Mouse (Mus musculus) liver, embryonic 14.5 days (tissue): Measurements from ENCODE around the gene Mau2. TPM values are rescaled to one million over a fixed set of nuclear protein-coding genes. Genes with fewer than 3 reads are reported as not detected.

ENCODE experiments used
- ATAC-seq: fragments of 200-750 bp; cut with Nextera tagmentation; 2 replicates; pipeline ENCODE4 v1.8.0; 2017; ENCODE audit warnings: moderate number of reproducible peaks, mild to moderate bottlenecking, moderate library complexity; ENCODE audit not compliant: insufficient read depth
- DNase-seq, 3 experiments: peaks; one replicate each; pipeline ENCODE4 v3.0.0-alpha.2; 2012 to 2013; ENCODE audit warnings: low read depth in 3 of 3, low spot score in 3 of 3
- H3K27ac ChIP-seq: fragments of 300-500 bp; sonication (generic); 2 replicates; pipeline ENCODE4 v1.5.1; 2014; ENCODE audit warnings: moderate library complexity, mild to moderate bottlenecking, control low read depth, inconsistent platforms
- H3K27me3 ChIP-seq: fragments of 300-500 bp; sonication (generic); 2 replicates; pipeline ENCODE4 v1.6.1; 2014; ENCODE audit warnings: mild to moderate bottlenecking, low read length, moderate library complexity; ENCODE audit not compliant: control insufficient read depth, insufficient read depth
- H3K36me3 ChIP-seq: fragments of 300-500 bp; sonication (generic); replicated peaks from 2 replicates; pipeline ENCODE4 v1.6.1; 2014; ENCODE audit warnings: low read depth; ENCODE audit not compliant: control insufficient read depth, insufficient read depth
- H3K4me1 ChIP-seq, 2 experiments: fragments of 200-500 bp in 1 of 2; fragments of 300-500 bp in 1 of 2; sonication (generic) in 1 of 2; replicated peaks; 2 replicates each; pipeline ENCODE4 v1.6.1; 2012 to 2014; ENCODE audit warnings: antibody characterized with exemption in 1 of 2, inconsistent platforms in 1 of 2, low read length in 1 of 2; ENCODE audit not compliant: control insufficient read depth in 2 of 2, insufficient read depth in 2 of 2
- H3K4me2 ChIP-seq: fragments of 300-500 bp; sonication (generic); 2 replicates; pipeline ENCODE4 v1.6.1; 2014; ENCODE audit warnings: low read depth, mild to moderate bottlenecking, control low read depth, moderate library complexity
- H3K4me3 ChIP-seq, 2 experiments: fragments of 200-500 bp in 1 of 2; fragments of 300-500 bp in 1 of 2; sonication (generic) in 1 of 2; 2 replicates each; pipeline ENCODE4 v1.5.1; 2012 to 2014; ENCODE audit warnings: low read depth in 2 of 2, low read length in 2 of 2, mild to moderate bottlenecking in 2 of 2, control low read depth in 1 of 2, inconsistent platforms in 1 of 2, moderate library complexity in 1 of 2; ENCODE audit not compliant: insufficient read depth in 1 of 2
- H3K9ac ChIP-seq: fragments of 300-500 bp; sonication (generic); replicated peaks from 2 replicates; pipeline ENCODE4 v1.6.1; 2014; ENCODE audit warnings: mild to moderate bottlenecking, control low read depth, moderate library complexity
- H3K9me3 ChIP-seq: fragments of 300-500 bp; sonication (generic); 2 replicates; pipeline ENCODE4 v1.6.1; 2016; ENCODE audit warnings: low read length, mixed read lengths; ENCODE audit not compliant: control insufficient read depth
- CTCF ChIP-seq: IDR thresholded peaks from 2 replicates; pipeline ENCODE4 v1.5.1; 2016; ENCODE audit warnings: antibody characterized with exemption, low read depth, control low read depth
- EP300 ChIP-seq: IDR thresholded peaks from 2 replicates; pipeline ENCODE4 v1.6.1; 2016; ENCODE audit warnings: antibody characterized with exemption, low read depth
- WGBS: fragments of 180-500 bp; shearing (Covaris S2); extraction: QIAGEN DNeasy Blood & Tissue Kit; methylation state at CpG from one replicate; pipeline ENCODE4 v1.1.7; 2014; ENCODE audit not compliant: insufficient replicate concordance; 5-methylcytosine and 5-hydroxymethylcytosine counted together
- polyA plus RNA-seq, 2 experiments: library from polyadenylated mRNA; depleted of rRNA in 1 of 2; stranded (reverse) in 1 of 2; unstranded in 1 of 2; fragments of >200 nt; fragmentation: Nextera tagmentation in 1 of 2; extraction: Ambion mirVana in 1 of 2; gene quantifications; 2 replicates each; pipeline versions ENCODE4 v1.2.1 to v1.2.3; 2012 to 2014

Mau2 gene
- polyA plus RNA-seq, 2 experiments: 15.6 to 19.2 TPM

DNA sequence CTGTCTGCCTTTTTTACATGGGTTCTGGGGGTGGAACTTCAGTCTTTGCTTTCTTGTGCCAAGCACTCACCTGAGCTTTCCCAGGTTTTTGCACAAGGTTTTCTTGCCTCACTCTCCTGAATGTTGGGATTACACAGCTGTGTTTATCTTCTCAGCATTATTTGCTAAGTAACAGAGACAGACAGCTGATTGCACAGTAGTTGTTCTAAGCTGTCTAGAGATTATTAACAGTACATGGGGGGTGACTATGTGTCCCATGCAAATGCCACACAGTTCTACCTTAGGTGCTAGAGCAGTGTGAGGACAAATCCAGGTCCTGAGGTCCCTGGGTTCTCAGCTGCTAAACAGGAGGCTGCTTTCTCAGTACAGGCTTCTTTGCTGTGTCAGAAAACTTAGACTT lies 7.1 kb upstream of the Mau2 start:
- ATAC-seq (no peak), DNase-seq (no peak)
- no peaks in the 10 kb centered on the region for H3K27me3 ChIP-seq
- H3K9ac ChIP-seq: no peak overlapping the region
- no peak overlapping the region for H3K4me2 ChIP-seq
- peaks cover 22% of the 10 kb centered on the region for H3K36me3 ChIP-seq
- TF ChIP-seq CTCF: no peak
- TF ChIP-seq EP300: no peak
- no peak overlapping the region for H3K27ac ChIP-seq
- H3K4me1 ChIP-seq: no peaks in the 10 kb centered on the region
- H3K9me3 ChIP-seq: no peaks in the 10 kb centered on the region
- no peak overlapping the region for H3K4me3 ChIP-seq

DNA sequence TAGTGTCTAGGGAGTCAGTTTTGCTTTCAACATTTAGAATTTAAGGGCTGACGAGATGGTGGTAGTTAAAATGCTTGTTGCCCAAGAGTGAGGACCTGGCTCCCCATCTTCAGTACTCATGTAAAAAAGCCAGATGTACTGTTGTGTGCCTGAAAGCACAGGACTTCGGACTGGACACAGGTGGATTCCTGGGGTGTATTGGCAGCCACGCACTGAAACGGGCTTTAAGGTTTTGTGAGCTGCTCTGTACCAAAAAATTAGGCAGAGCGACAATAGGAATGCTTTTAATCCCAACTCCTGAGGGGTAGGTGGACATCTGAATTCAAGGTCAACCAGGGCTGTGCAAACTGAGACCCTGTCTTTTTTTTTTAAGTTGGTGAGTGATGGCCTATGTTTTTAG lies 1.5 kb upstream of the Mau2 start:
- 64% methylated on average over 5 of the region's 5 CpGs for WGBS
- Histone ChIP-seq H3K27me3 (no peaks in the 10 kb centered on the region), H3K4me2 (peak overlapping the region; percentile 93), H3K27ac (no peak overlapping the region), H3K9ac (peak overlapping the region; percentile 85), H3K4me1 (peaks cover 19 to 29% of the 10 kb centered on the region in 2 experiments), H3K36me3 (peaks cover 4% of the 10 kb centered on the region; the same call in 1 of the 2 replicates), H3K9me3 (no peaks in the 10 kb centered on the region), H3K4me3 (peak overlapping the region in 1 of 2 experiments; percentile 83; a peak in 2 of 4 replicates)
- TF ChIP-seq CTCF (no peak), EP300 (no peak)
- ATAC-seq (no peak), DNase-seq (no peak)

DNA sequence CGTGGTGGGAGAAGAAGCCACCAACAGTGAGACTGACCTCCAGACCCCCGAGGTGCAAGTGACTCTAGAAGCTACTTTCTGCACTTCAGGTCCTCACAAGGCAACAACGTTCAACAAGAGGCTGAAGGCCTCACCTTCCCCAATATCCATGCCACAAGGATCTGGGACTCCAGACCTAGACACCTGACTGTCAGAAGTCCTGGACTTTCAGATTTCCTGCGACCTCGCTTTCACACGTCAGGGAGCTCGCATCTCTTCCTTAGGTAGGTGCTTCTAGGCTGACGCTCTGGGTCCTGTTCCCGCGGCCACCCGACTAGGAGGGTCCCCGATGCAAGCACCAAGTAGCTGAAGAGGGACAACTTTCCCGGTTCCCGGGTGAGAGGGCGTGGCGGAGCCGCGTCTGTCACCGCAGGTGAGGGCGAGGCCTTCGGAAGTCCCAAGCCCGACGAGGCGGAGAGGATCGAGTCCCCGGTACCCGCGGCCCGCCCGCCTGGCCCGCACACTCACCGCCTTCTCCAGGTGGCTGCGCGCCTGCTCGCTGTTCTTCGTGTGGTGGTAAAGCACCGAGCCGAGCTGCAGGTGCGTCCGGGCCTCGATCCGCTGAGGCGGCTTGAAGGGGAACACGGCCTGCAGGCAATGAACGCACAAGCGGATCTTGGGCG lies 518 bp downstream of the Mau2 start:
- under 1% methylated on average over 47 of the region's 47 CpGs for WGBS
- no peaks in the 10 kb centered on the region for H3K9me3 ChIP-seq
- H3K27ac ChIP-seq: peak overlapping the region; percentile 61
- peak overlapping the region; percentile 93 for H3K4me2 ChIP-seq
- ATAC-seq: peak; percentile 54
- H3K4me1 ChIP-seq: peaks cover 37 to 45% of the 10 kb centered on the region in 2 experiments
- H3K27me3 ChIP-seq: no peaks in the 10 kb centered on the region
- H3K9ac ChIP-seq: peak overlapping the region; percentile 85
- H3K36me3 ChIP-seq: peaks cover 3% of the 10 kb centered on the region; the same call in 1 of the 2 replicates
- DNase-seq: peak in 1 of 3 experiments; percentile 12
- TF ChIP-seq EP300: no peak
- no peak for TF ChIP-seq CTCF
- H3K4me3 ChIP-seq: peak overlapping the region; percentile 83 to 93

DNA sequence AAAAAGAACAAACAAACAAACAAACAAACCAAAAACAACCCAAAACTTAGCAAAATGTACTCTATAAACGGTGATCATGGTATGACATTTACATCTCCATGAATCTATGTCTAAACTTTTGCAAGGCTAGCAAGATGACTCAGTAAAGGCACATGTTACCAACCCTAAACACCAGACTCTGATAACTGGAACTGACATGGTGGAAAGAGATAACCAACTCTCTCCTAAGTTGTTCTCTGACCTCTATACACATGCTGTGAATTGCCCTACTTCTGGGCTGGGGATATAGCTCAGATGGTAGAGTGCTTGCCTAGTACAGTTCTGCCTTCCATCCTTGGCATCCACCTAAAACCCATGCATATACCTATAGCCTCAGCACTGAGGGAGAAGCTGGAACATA lies 4.5 kb downstream of the Mau2 start:
- peak overlapping the region; percentile 77 for H3K27ac ChIP-seq
- peaks cover 37 to 40% of the 10 kb centered on the region in 2 experiments for H3K4me1 ChIP-seq
- DNase-seq (peak in 1 of 3 experiments; percentile 52), ATAC-seq (peak; percentile 45)
- peak overlapping the region; percentile 45; the same call in 1 of the 2 replicates for H3K9ac ChIP-seq
- no peak overlapping the region for H3K4me3 ChIP-seq
- no peaks in the 10 kb centered on the region for H3K27me3 ChIP-seq
- H3K9me3 ChIP-seq: no peaks in the 10 kb centered on the region
- WGBS: 45% methylated on average over 1 of the region's 1 CpGs
- H3K4me2 ChIP-seq: peak overlapping the region; percentile 48
- peaks cover 3% of the 10 kb centered on the region; the same call in 1 of the 2 replicates for H3K36me3 ChIP-seq
- no peak for TF ChIP-seq CTCF
- peak; percentile 68 for TF ChIP-seq EP300

DNA sequence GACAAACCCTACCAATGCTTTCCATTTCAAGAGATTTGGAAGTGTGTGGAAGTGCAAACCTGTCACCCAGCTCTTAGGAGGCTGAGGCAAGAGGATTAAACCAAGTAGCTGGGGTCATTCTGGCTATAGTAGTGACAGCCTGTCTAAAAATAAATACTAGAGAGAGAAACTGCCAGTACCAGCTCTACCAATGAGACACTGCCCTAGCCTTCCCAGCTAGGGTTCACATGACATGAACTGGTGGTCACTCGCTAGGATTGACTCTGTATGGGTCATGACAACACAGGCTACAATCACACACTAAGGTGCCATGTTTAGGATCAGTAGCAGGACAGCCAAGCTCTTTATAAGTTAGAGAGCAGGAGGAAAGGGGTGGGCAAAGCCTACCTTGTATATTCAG lies 12.3 kb downstream of the Mau2 start:
- H3K4me1 ChIP-seq: no peaks in the 10 kb centered on the region
- H3K4me3 ChIP-seq: no peak overlapping the region
- H3K36me3 ChIP-seq: peaks cover 51% of the 10 kb centered on the region
- H3K9ac ChIP-seq: no peak overlapping the region
- DNase-seq (no peak), ATAC-seq (no peak)
- no peaks in the 10 kb centered on the region for H3K27me3 ChIP-seq
- H3K27ac ChIP-seq: no peak overlapping the region
- H3K9me3 ChIP-seq: no peaks in the 10 kb centered on the region
- no peak for TF ChIP-seq EP300
- TF ChIP-seq CTCF: no peak
- WGBS: 88% methylated on average over 1 of the region's 1 CpGs
- H3K4me2 ChIP-seq: no peak overlapping the region
